Mouse (Mus musculus) erythroblast, embryonic 14.5 days (primary cell): Measurements from ENCODE around the gene Ascc3. TPM values are rescaled to one million over a fixed set of nuclear protein-coding genes. Genes with fewer than 3 reads are reported as not detected.

Experiments used
- H3K27me3 ChIP-seq: 2 replicates; pipeline ENCODE4 v1.6.1; 2012; ENCODE audit warnings: inconsistent platforms; ENCODE audit not compliant: control insufficient read depth
- H3K36me3 ChIP-seq: 2 replicates; pipeline ENCODE4 v1.6.1; 2012; ENCODE audit warnings: mild to moderate bottlenecking, inconsistent platforms; ENCODE audit not compliant: control insufficient read depth
- H3K4me1 ChIP-seq: 2 replicates; pipeline ENCODE4 v1.6.1; 2012; ENCODE audit warnings: inconsistent platforms; ENCODE audit not compliant: control insufficient read depth
- H3K4me3 ChIP-seq: replicated peaks from 2 replicates; pipeline ENCODE3; 2012; ENCODE audit warnings: moderate library complexity, mild to moderate bottlenecking, inconsistent platforms
- H3K9me3 ChIP-seq: 2 replicates; pipeline ENCODE4 v1.6.1; 2012; ENCODE audit warnings: low read length, inconsistent platforms, mixed read lengths; ENCODE audit not compliant: control insufficient read depth
- GATA1 ChIP-seq: IDR thresholded peaks from 2 replicates; pipeline ENCODE4 v1.6.1; 2012; ENCODE audit warnings: low read length, inconsistent platforms, mixed read lengths
- TAL1 ChIP-seq: IDR thresholded peaks from 3 replicates; pipeline ENCODE4 v1.6.1; 2012; ENCODE audit warnings: low read length, inconsistent platforms, mixed read lengths
- polyA plus RNA-seq: library from polyadenylated mRNA; stranded (reverse); fragments of >175 nt; gene quantifications from 2 replicates; pipeline ENCODE4 v1.2.3, GENCODE M21; 2012

The Ascc3 gene
- polyA plus RNA-seq, 1 experiment, result 0.31 TPM

DNA sequence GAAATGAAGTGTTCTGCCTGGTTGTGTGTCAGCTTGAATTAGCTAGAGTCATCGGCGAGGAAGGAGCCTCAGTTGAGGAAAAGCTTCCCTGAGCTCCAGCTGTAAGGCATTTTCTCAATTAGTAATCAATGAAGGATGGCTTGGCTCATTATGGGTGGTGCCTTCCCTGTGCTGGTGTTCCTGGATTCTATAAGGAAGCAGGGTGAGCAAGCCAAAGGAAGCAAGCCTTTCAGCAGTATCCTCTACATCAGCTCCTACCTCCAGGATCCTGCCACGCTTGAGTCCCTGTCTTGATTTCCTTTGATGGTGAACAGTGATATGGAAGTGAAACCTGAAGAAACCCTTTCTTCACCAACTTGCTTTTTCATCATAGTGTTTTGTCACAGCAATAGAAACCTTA lies 118.8 kb downstream of the Ascc3 start:
- Histone ChIP-seq H3K4me1 (no peaks in the 10 kb centered on the region), H3K4me3 (no peak overlapping the region), H3K27me3 (no peaks in the 10 kb centered on the region), H3K9me3 (no peaks in the 10 kb centered on the region), H3K36me3 (peaks cover 35% of the 10 kb centered on the region)
- TF ChIP-seq GATA1 (no peak), TAL1 (no peak)

DNA sequence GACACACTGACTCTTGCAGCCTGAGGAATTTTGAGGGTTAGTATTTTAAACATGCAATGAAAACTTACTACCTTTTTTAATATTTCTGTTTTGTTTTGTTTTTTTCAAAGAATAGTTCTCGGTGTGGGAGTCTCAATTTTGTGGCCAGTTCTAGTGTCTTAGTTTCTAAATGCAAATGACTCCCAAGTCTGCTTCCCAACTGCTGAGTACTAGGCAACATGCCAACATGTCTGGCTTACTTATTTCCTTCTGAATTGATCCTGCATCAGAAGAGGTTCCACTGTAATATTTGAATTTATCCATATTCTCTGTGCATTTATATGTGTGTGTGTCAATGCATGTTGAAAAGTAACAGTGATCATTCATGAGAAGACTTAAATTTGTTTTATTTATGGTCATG lies 119.3 kb downstream of the Ascc3 start:
- no peaks in the 10 kb centered on the region for H3K27me3 ChIP-seq
- H3K36me3 ChIP-seq, result peaks cover 36% of the 10 kb centered on the region
- H3K9me3 ChIP-seq, result no peaks in the 10 kb centered on the region
- no peaks in the 10 kb centered on the region for H3K4me1 ChIP-seq
- no peak for TF ChIP-seq GATA1
- TF ChIP-seq TAL1, result no peak
- no peak overlapping the region for H3K4me3 ChIP-seq

DNA sequence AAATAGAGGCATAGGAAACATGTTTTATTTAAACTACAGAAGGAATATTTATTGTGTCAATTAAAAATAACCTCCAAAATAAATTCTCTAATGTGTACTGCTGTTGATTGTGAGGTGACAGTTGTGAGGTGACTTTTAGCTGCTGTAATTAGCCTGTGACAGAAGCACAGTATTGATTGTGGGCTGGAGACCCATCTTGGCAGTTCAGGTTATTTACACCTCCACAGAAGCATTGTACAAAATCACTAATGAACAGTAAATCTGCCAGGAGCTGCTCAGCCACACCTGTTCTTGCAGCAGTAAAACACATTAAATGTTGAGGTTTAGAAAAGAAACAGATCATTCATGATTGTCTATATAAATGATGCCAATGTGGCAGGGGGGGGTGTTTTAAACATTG lies 141.0 kb downstream of the Ascc3 start:
- H3K4me3 ChIP-seq, result no peak overlapping the region
- no peaks in the 10 kb centered on the region for H3K4me1 ChIP-seq
- H3K27me3 ChIP-seq, result no peaks in the 10 kb centered on the region
- TF ChIP-seq GATA1, result no peak
- TF ChIP-seq TAL1, result no peak
- H3K36me3 ChIP-seq, result peaks cover 29% of the 10 kb centered on the region
- H3K9me3 ChIP-seq, result no peaks in the 10 kb centered on the region

DNA sequence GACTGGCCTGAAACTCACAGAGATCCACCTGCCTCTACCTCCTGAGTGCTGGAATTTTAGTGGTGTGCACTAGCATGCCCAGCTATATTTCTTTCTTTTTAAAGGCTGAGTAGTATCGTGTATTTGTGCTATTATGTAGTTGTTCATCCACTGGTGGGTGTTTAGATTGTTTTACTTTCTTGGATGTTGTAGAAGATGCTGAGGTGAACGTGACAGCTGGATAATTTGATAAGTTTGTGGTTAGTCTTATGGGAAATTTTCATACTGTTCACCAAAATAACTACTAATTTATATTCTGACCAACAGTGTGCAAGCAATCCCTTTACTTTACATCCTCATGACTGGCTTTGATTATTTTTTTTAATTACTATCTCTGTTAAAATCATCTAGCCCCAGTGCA lies 169.6 kb downstream of the Ascc3 start:
- H3K36me3 ChIP-seq, result peaks cover 11% of the 10 kb centered on the region
- no peak for TF ChIP-seq GATA1
- no peak for TF ChIP-seq TAL1
- H3K4me1 ChIP-seq, result no peaks in the 10 kb centered on the region
- H3K4me3 ChIP-seq, result no peak overlapping the region
- no peaks in the 10 kb centered on the region for H3K9me3 ChIP-seq
- H3K27me3 ChIP-seq, result no peaks in the 10 kb centered on the region

DNA sequence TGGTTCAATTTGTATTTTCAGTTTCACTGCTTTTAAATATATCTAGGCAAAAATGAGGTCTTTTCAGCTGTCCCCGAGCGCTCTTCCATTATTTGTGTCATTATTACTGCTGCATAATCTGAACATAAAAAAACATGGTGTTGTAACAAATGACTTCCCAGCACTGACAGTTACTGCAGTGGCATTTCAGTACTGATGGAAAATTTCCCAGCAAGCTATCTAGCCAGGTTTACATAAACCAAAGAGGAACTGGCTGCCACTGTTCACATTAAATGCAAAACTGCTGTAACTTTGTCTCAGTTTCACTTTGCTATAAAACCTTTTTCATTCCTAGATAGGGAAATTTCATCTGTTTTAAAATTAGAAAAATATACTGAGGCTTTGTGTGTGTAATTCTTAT lies 170.5 kb downstream of the Ascc3 start:
- Histone ChIP-seq H3K36me3 (peaks cover 12% of the 10 kb centered on the region), H3K27me3 (no peaks in the 10 kb centered on the region), H3K4me3 (no peak overlapping the region), H3K9me3 (no peaks in the 10 kb centered on the region), H3K4me1 (no peaks in the 10 kb centered on the region)
- TF ChIP-seq GATA1 (no peak), TAL1 (no peak)

DNA sequence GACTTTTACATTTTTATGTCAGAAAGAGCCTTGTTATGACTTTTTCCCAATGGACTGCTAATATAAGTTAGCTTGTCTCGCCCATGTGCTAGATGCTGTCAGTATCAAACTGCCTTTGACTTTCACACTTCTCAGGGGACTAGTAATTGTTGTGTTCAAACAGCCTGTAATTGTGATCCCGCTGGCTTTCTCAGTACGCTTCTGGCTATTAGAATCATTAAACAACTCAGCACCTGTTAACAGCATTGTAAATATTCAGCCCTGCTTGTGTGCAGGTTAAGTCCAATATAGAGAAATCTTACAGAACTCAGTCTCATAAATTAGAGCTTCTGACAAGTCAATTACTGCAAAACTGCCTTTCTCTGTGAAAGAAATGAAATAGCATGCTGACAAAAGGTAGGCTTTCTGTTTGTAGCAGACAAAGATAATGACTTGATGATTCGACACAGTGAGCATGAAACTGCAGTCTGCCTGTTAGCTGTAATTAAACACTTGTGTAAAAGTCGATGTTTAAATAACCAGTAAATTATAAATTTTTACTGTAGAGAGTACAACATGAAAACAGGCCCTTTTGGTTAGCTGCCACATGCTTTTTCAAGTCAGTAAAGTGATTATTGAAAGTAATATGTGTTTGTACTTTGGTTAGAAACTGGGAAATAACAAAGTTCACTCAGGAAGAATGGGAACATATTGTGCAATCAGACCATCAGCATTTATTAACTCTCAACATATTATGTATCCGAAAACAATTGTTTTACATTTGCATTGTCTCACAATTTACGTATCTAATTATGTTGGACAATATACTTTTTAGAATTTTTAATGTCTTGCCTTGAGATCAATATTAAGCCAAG lies 171.2 kb downstream of the Ascc3 start:
- H3K36me3 ChIP-seq, result peaks cover 9% of the 10 kb centered on the region
- H3K9me3 ChIP-seq, result no peaks in the 10 kb centered on the region
- H3K27me3 ChIP-seq, result no peaks in the 10 kb centered on the region
- H3K4me3 ChIP-seq, result no peak overlapping the region
- H3K4me1 ChIP-seq, result no peaks in the 10 kb centered on the region
- TF ChIP-seq TAL1, result no peak
- no peak for TF ChIP-seq GATA1

DNA sequence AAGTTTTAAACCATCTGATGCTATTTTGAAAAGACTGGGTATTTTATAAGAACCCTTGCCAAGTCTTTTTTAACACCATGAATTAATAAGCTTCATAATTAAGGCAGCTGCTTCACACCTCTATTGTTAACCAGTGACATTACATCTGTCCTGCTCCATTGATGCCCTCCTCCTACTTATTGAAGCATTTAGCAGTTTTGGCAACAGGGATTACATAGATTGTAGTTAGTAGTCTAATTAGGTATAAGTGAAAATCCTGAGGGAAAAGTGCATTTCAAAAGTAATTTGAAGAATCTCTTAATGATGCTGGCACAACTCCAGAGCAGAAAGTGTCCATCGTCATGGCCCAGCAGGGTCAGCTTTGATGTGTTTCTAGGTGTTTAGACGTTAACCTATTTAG lies 180.3 kb downstream of the Ascc3 start:
- Histone ChIP-seq H3K4me3 (no peak overlapping the region), H3K9me3 (no peaks in the 10 kb centered on the region), H3K4me1 (no peaks in the 10 kb centered on the region), H3K36me3 (peaks cover 20% of the 10 kb centered on the region), H3K27me3 (no peaks in the 10 kb centered on the region)
- TF ChIP-seq TAL1 (no peak), GATA1 (no peak)

DNA sequence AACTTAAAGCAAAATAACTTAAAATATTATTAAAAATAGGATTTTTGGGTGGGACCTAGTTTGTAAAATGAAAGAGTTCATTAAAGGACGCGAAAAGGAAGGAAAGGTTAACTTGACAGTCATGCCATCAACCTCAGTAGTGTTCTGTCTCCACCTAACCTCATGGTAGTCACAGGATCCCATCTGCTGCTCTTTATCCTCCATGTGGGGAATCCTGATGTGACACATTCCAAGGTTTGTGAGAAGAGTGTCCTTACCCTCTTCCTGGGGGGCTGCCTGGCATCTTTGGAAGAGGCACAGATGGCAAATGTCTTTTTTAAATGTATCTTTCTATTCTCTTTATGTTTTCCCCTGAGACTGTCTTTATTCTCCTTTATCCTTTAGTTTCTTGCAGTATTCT lies 181.4 kb downstream of the Ascc3 start:
- no peaks in the 10 kb centered on the region for H3K27me3 ChIP-seq

DNA sequence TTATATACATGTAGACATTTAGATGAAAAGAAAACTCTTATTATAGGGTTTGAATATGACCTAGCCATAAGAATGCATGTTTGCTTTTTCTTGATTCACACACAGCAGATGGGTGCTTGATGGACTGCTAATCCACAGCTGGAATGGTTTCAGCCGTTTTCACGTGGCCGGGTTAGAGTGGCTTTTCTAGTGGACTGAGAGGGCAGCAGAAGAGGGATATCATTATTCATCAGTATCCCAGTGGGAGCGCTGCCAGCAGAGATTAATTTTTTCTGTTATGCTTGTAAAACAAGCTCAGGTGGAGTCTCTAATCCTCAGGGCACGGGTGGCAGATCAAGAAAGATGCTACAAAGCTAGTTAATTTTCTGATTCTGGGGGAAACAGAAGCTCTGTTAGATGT lies 200.4 kb downstream of the Ascc3 start:
- Histone ChIP-seq H3K36me3 (peaks cover 2% of the 10 kb centered on the region; the same call in 1 of the 2 replicates), H3K4me3 (no peak overlapping the region), H3K27me3 (no peaks in the 10 kb centered on the region), H3K9me3 (no peaks in the 10 kb centered on the region), H3K4me1 (no peaks in the 10 kb centered on the region)
- no peak for TF ChIP-seq GATA1
- TF ChIP-seq TAL1, result no peak

More for the DNA sequence above, 181.4 kb downstream of the Ascc3 start:
- Histone ChIP-seq H3K9me3 (no peaks in the 10 kb centered on the region), H3K4me1 (no peaks in the 10 kb centered on the region), H3K4me3 (no peak overlapping the region), H3K36me3 (peaks cover 20% of the 10 kb centered on the region)
- TF ChIP-seq GATA1, result no peak
